Mouse (Mus musculus) adrenal gland, postnatal 14 days (tissue): ENCODE measurements around the gene Arhgap23. TPM values are rescaled to one million over a fixed set of nuclear protein-coding genes. Genes with fewer than 3 reads are reported as not detected.

Experiments used
- total RNA-seq: library from RNA; stranded (reverse); gene quantifications from 2 replicates; pipeline ENCODE4 v1.2.3, GENCODE M21; 2021

Arhgap23 gene
- total RNA-seq, 1 experiment from 2014 or later, result 32.8 TPM

Other genes with a start within 250 kb of the Arhgap23 start
- 123 and 138 TPM in 2 replicates for gene Kpnb1, start 227.7 kb upstream of the Arhgap23 start, total RNA-seq
- 73.2 and 74.2 TPM in 2 replicates for gene Npepps, start 134.9 kb upstream of the Arhgap23 start, total RNA-seq
- 43.5 and 46.0 TPM in 2 replicates for gene Mrpl45, start 99.8 kb upstream of the Arhgap23 start, total RNA-seq
- 2.8 and 3.3 TPM in 2 replicates for gene Gpr179, start 63.5 kb upstream of the Arhgap23 start, total RNA-seq
- gene Socs7, start 53.0 kb upstream of the Arhgap23 start, total RNA-seq, result 18.3 TPM in 2 replicates
- gene 4933428G20Rik, start 84.8 kb downstream of the Arhgap23 start, total RNA-seq, result not detected in 2 replicates
- gene Srcin1, start 160.7 kb downstream of the Arhgap23 start, total RNA-seq, result 9.2 and 10.1 TPM in 2 replicates
- gene Epop, start 214.2 kb downstream of the Arhgap23 start, total RNA-seq, result 6.3 and 6.4 TPM in 2 replicates
- 37.0 and 45.2 TPM in 2 replicates for gene Mllt6, start 247.9 kb downstream of the Arhgap23 start, total RNA-seq